Mouse (Mus musculus) small intestine, adult 2 months (tissue): ENCODE measurements around the gene Kcnip1.

Experiments
- CTCF ChIP-seq: fragments of 200-500 bp; IDR thresholded peaks from 2 replicates; pipeline ENCODE4 v1.5.1; 2012; ENCODE audit warnings: low read depth, mild to moderate bottlenecking, control low read depth, inconsistent platforms, low read length, moderate library complexity, mixed read lengths; ENCODE audit not compliant: insufficient replicate concordance, insufficient read length; ENCODE audit errors: extremely low read depth
- POLR2A ChIP-seq: fragments of 200-500 bp; IDR thresholded peaks from 2 replicates; pipeline ENCODE4 v1.6.1; 2012; ENCODE audit warnings: low read depth, mild to moderate bottlenecking, control low read depth, inconsistent platforms, low read length, moderate library complexity

DNA sequence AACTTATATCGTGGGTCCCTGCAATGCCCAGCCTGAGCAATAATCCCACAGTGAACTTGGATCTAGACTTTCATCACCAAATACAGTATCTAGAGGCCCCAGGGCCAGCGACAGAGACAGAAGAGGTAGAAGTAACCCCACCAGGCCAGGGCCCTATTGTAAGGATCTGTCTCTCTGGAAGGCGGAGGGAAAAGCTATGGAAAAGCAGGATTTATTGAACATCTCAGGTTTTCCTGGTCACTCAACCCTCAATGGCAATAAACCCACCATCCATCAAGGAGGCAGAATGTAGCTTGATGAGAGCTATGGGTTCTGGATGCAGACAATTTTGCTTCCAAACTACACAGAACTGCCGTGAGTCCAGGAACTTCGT, 9.6 kb upstream of the Kcnip1 start:
- no peak for TF ChIP-seq CTCF
- TF ChIP-seq POLR2A = no peak
